Mouse (Mus musculus): Measurements from ENCODE around the gene Trpc1. TPM values are rescaled to one million over a fixed set of nuclear protein-coding genes. Genes with fewer than 3 reads are reported as not detected.

The Trpc1 gene
- polyA plus RNA-seq (2012; rRNA removed): 4.9 and 6.9 TPM in 2 replicates

GRCm38 (mm10) chr9:95750037-95750511 lies at the start of gene Trpc1:
Gene Trpc1 (minus strand): TSS chr9:95750375.

Other genes starting within 250 kb of the Trpc1 start
- gene U2surp, start 238.4 kb downstream of the Trpc1 start, polyA plus RNA-seq (2012; rRNA removed): 1.4 and 1.6 TPM in 2 replicates
- gene Paqr9, start 190.7 kb downstream of the Trpc1 start, polyA plus RNA-seq (2012; rRNA removed): 13.2 and 14.6 TPM in 2 replicates
- gene Pcolce2, start 112.8 kb downstream of the Trpc1 start, polyA plus RNA-seq (2012; rRNA removed): 0.33 and 0.38 TPM in 2 replicates
- gene Pls1, start 94.9 kb upstream of the Trpc1 start, polyA plus RNA-seq (2012; rRNA removed): 0.38 and 0.50 TPM in 2 replicates
- 1.2 and 2.2 TPM in 2 replicates for gene Atr, start 107.2 kb upstream of the Trpc1 start, polyA plus RNA-seq (2012; rRNA removed)
- 2.8 and 3.0 TPM in 2 replicates for gene Xrn1, start 204.4 kb upstream of the Trpc1 start, polyA plus RNA-seq (2012; rRNA removed)

Data from ovary, adult 2 months (tissue).